ENCODE assay signal across 13 mouse cellular contexts in genomic region chr7:78491176-78491575, GRCm38 (mm10).
A peak's percentile ranks its signal among the peaks of the same experiment; 100 is the strongest.
DNase-seq lines count a peak whose midpoint lies in the region; ATAC-seq and TF ChIP-seq lines count a peak whose summit lies in the region.
"Had no signal": no experiment of that assay in that cellular context is flagged by ENCODE, and none has a peak within 500 bp of the region (broad histone marks: within the 10 kb centered on the region; RNA-seq: fewer than 3 reads in every experiment).

No protein-coding gene starts in this region.

- no peaks in the 10 kb centered on the region for H3K27me3 ChIP-seq in forebrain, embryonic 16.5 days (replicated peaks; ENCODE audit: control insufficient read depth, insufficient read depth, low read length)
- no peaks in the 10 kb centered on the region for H3K27me3 ChIP-seq in forebrain, embryonic 12.5 days
- H3K27me3 ChIP-seq in kidney, adult 2 months (replicated peaks; ENCODE audit: control insufficient read depth, insufficient read depth, low read length): no peaks in the 10 kb centered on the region
- H3K27me3 ChIP-seq: CH12.LX; embryonic facial prominence, embryonic 13.5 days had no signal

- in situ Hi-C loops in ES-E14 (cut with MboI; ENCODE audit: low sequenced_read_pairs in 2 of 2, unreplicated experiment in 2 of 2): no loop called here

- H3K36me3 ChIP-seq in forebrain, embryonic 16.5 days (ENCODE audit: control insufficient read depth, insufficient read depth): no peaks in the 10 kb centered on the region
- H3K36me3 ChIP-seq in forebrain, embryonic 12.5 days (replicated peaks): 0 out of 2 replicates have a peak, but pooled peaks cover 7% of the 10 kb centered on the region
- no peaks in the 10 kb centered on the region for H3K36me3 ChIP-seq in ES-E14 (ENCODE audit: control insufficient read depth, insufficient read depth, low read length, poor library complexity, severe bottlenecking)
- no peaks in the 10 kb centered on the region for H3K36me3 ChIP-seq in kidney, adult 2 months (ENCODE audit: control insufficient read depth, insufficient read depth, low read length)
- H3K36me3 ChIP-seq: embryonic facial prominence, embryonic 13.5 days had no signal

- no peak overlapping the region for H3K4me2 ChIP-seq in forebrain, embryonic 16.5 days (ENCODE audit: low read length)
- H3K4me2 ChIP-seq in forebrain, embryonic 12.5 days: no peak overlapping the region
- H3K4me2 ChIP-seq: embryonic facial prominence, embryonic 13.5 days; liver, embryonic 11.5 days had no signal

- no peaks in the 10 kb centered on the region for H3K9me3 ChIP-seq in forebrain, embryonic 16.5 days (ENCODE audit: control insufficient read depth, low read length)
- H3K9me3 ChIP-seq in forebrain, embryonic 12.5 days: no peaks in the 10 kb centered on the region
- no peaks in the 10 kb centered on the region for H3K9me3 ChIP-seq in ES-E14 (ENCODE audit: control insufficient read depth, insufficient read depth, low read depth, low read length)
- H3K9me3 ChIP-seq: embryonic facial prominence, embryonic 13.5 days had no signal

- TF ChIP-seq POLR2A in kidney, adult 2 months (IDR thresholded peaks at IDR 0.05; ENCODE audit: low read depth, low read length): no peak

- H3K27ac ChIP-seq in forebrain, embryonic 16.5 days (ENCODE audit: low read length): no peak overlapping the region
- H3K27ac ChIP-seq in forebrain, embryonic 12.5 days: no peak overlapping the region
- H3K27ac ChIP-seq in ES-E14 (ENCODE audit: insufficient read depth, low read depth, low read length, poor library complexity, severe bottlenecking): no peak overlapping the region
- no peak overlapping the region for H3K27ac ChIP-seq in kidney, adult 2 months (ENCODE audit: insufficient read depth, low read depth, low read length)
- H3K27ac ChIP-seq: embryonic facial prominence, embryonic 13.5 days; layer of hippocampus, adult 2 months; macrophage; stomach, postnatal 0 days had no signal

- no peak for TF ChIP-seq CTCF in kidney, adult 2 months (conservative IDR thresholded peaks at IDR 0.05; ENCODE audit: insufficient read depth, insufficient read length, low read depth, low read length)

- ATAC-seq in forebrain, embryonic 16.5 days: peak; percentile 51
- no peak for ATAC-seq in forebrain, embryonic 12.5 days (ENCODE audit: low FRiP score)

- WGBS in forebrain, embryonic 16.5 days: 36% methylated on average over 7 of the region's 7 CpGs
- WGBS in forebrain, embryonic 12.5 days: 46% methylated on average over 7 of the region's 7 CpGs
- 21% methylated on average over 7 of the region's 7 CpGs for WGBS in kidney, adult 2 months

- no peaks in the 10 kb centered on the region for H3K4me1 ChIP-seq in forebrain, embryonic 16.5 days (replicated peaks; ENCODE audit: control insufficient read depth, insufficient read depth, low read length)
- no peaks in the 10 kb centered on the region for H3K4me1 ChIP-seq in forebrain, embryonic 12.5 days
- peaks cover 0 to 2% of the 10 kb centered on the region in 2 experiments; a peak in 1 of 4 replicates for H3K4me1 ChIP-seq in ES-E14 (ENCODE audit: control insufficient read depth in 2 of 2, insufficient read depth in 2 of 2, low read length in 2 of 2, poor library complexity in 1 of 2)
- H3K4me1 ChIP-seq in kidney, adult 2 months (ENCODE audit: control insufficient read depth, insufficient read depth, low read length): no peaks in the 10 kb centered on the region
- H3K4me1 ChIP-seq: embryonic facial prominence, embryonic 13.5 days had no signal

- H3K9ac ChIP-seq in forebrain, embryonic 16.5 days (replicated peaks; ENCODE audit: low read depth, low read length): no peak overlapping the region
- no peak overlapping the region for H3K9ac ChIP-seq in forebrain, embryonic 12.5 days
- H3K9ac ChIP-seq in ES-E14 (ENCODE audit: insufficient read depth, low read depth, low read length, poor library complexity, severe bottlenecking): no peak overlapping the region
- H3K9ac ChIP-seq: embryonic facial prominence, embryonic 13.5 days had no signal

- DNase-seq in ES-E14 (ENCODE audit: low read depth, low spot score) (no peak), ZHBTc4 (ENCODE audit: low read depth, low spot score) (peak; percentile 12)
- DNase-seq in kidney, adult 2 months: peak; percentile 55
- no peak for DNase-seq in T-cell, adult 2 months (ENCODE audit: low spot score)
- no peak for DNase-seq in right cerebral cortex, postnatal 36 days (ENCODE audit: low spot score in 2 of 2)

- no peak overlapping the region for H3K4me3 ChIP-seq in forebrain, embryonic 16.5 days (replicated peaks; ENCODE audit: low read length)
- no peak overlapping the region for H3K4me3 ChIP-seq in forebrain, embryonic 12.5 days (replicated peaks)
- H3K4me3 ChIP-seq in ES-E14 (ENCODE audit: insufficient read depth in 1 of 2, low read depth in 1 of 2, low read length in 2 of 2, poor library complexity in 1 of 2, severe bottlenecking in 1 of 2): no peak overlapping the region
- H3K4me3 ChIP-seq in kidney, adult 2 months (ENCODE audit: insufficient read depth, low read depth, low read length): no peak overlapping the region
- H3K4me3 ChIP-seq: embryonic facial prominence, embryonic 13.5 days; layer of hippocampus, adult 2 months had no signal

TF ChIP-seq in ES-E14, 5 proteins besides CTCF, POLR2A, EP300 and RAD21:
- TF ChIP-seq MAFK (IDR thresholded peaks at IDR 0.05; ENCODE audit: insufficient read depth, low read depth, low read length): no peak
- 0 out of 2 replicates have a peak, but pooled peaks have one; percentile 18 for TF ChIP-seq ZNF384 (IDR thresholded peaks at IDR 0.05; ENCODE audit: low read depth, low read length)

Comparison
In these comparisons a context has a peak if more than half of its experiments do, and no peak if none do; other contexts are left out.
1. DNase-seq: peak in ZHBTc4 (single experiment) and kidney, adult 2 months (single experiment); none in ES-E14 (single experiment), T-cell, adult 2 months (single experiment) and right cerebral cortex, postnatal 36 days (0 of 2).